Mouse (Mus musculus) left cerebral cortex, postnatal 10 days (tissue): ENCODE results near the gene Myo3b. TPM values are rescaled to one million over a fixed set of nuclear protein-coding genes. Genes with fewer than 3 reads are reported as not detected.
A peak's percentile ranks its signal among the peaks of the same experiment; 100 is the strongest.

ENCODE experiments used
- DNase-seq, 2 experiments: peaks; one replicate each; pipeline ENCODE4 v3.0.0; 2021 to 2022; ENCODE audit warnings: low spot score in 2 of 2, mixed read lengths in 1 of 2; ENCODE audit errors: extremely low spot score in 1 of 2
- intact Hi-C: fragments of 180-260 bp; cut with DNase I; formaldehyde crosslinking; loops from one replicate; pipeline ENCODE4 v1.15.1; 2025
- total RNA-seq, 2 experiments: library from RNA; stranded (reverse); gene quantifications; 2 replicates each; pipeline ENCODE4 v1.2.3; 2021

Gene Myo3b
- total RNA-seq, 2 experiments from 2014 or later: 1.1 to 1.9 TPM

- intact Hi-C loops: no loop called here
- DNase-seq: no peak
Observed at GRCm38 (mm10) chr2:70388645-70389044, 349.7 kb downstream of the Myo3b start.

DNA sequence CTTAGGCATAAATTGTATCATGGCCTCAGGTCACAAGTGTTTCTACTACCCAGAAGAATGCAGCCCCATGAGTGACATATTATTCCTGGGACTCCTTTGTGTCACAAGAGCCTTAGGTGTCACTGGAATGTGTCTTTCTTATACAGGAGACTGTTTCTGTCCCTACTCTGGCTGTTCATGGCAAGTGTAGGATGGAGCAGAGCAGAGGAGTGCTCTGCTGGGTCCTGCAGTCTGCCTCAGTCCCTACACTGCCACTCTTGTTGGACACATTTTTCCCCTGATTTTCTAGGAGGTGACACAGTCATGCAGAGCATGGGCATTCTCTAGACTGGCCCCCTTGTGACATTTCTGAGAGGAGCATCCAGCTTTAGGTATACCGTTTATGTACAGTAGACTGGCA lies 350.2 kb downstream of the Myo3b start:
- DNase-seq: no peak
- intact Hi-C loops: no loop called here

DNA sequence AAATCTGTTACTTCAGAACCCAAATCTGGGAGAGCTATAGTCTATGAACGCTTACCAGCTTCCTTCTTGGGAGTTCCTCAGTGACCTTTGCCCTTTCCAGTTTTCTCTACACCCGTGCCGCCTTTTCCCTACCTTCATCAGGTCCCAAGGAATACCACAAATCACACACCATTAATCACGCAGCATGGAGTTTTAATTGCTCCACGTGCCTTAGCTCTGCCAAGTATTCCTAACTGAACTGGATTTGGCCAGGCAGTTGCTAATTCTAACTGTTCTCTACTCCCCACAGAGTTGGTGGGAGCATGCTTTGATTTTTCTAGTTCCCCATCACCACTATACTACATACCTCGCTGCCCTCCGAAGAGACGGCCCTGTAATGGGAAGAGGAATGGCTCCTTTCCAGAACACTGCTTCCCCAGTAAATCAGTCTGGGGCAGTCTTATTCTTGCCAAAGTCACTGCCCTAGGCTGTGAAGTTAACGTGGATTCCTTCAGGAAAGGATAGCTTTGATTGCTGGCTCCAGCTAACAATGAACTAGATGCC lies 358.9 kb downstream of the Myo3b start:
- no peak for DNase-seq
- intact Hi-C loops: no loop called here

- DNase-seq: peak in 1 of 2 experiments; percentile 35
- intact Hi-C loops: no loop called here
Observed at GRCm38 (mm10) chr2:70399441-70400115, 360.7 kb downstream of the Myo3b start.

- intact Hi-C loops: no loop called here
- no peak for DNase-seq
Observed at GRCm38 (mm10) chr2:70400321-70400720, 361.4 kb downstream of the Myo3b start.

- intact Hi-C loops: no loop called here
- no peak for DNase-seq
Observed at GRCm38 (mm10) chr2:70404301-70404700, 365.4 kb downstream of the Myo3b start.

GRCm38 (mm10) chr2:70406846-70407245 lies 367.9 kb downstream of the Myo3b start:
- DNase-seq: no peak
- intact Hi-C loops: no loop called here

- no peak for DNase-seq
- intact Hi-C loops: no loop called here
Observed at GRCm38 (mm10) chr2:70407729-70408128, 368.8 kb downstream of the Myo3b start.

GRCm38 (mm10) chr2:70410298-70410885 lies 371.5 kb downstream of the Myo3b start:
- intact Hi-C loops: no loop called here
- no peak for DNase-seq

GRCm38 (mm10) chr2:70412315-70412714 lies 373.4 kb downstream of the Myo3b start:
- no peak for DNase-seq
- intact Hi-C loops: no loop called here

GRCm38 (mm10) chr2:70414386-70414785 lies 375.5 kb downstream of the Myo3b start:
- intact Hi-C loops: no loop called here
- no peak for DNase-seq

DNA sequence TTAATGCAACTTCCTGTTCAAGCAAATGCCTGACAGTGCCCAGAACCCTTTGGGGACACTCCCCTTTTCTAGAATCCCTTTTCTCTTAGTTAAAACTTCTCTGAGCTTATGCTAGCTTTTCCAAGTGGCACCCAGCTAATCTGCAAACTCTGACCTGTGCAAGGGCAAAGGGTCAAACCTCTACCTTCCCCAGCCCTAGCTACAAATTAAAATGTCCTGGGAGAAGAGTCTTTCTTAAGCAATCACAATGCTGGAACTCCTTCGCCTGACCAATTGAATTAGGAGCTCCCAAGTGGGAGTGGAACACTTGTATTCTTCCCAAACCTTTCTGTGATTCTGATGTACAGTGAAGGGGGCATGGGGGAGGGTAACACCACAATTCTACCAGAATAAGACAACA lies 376.6 kb downstream of the Myo3b start:
- intact Hi-C loops: no loop called here
- no peak for DNase-seq

DNA sequence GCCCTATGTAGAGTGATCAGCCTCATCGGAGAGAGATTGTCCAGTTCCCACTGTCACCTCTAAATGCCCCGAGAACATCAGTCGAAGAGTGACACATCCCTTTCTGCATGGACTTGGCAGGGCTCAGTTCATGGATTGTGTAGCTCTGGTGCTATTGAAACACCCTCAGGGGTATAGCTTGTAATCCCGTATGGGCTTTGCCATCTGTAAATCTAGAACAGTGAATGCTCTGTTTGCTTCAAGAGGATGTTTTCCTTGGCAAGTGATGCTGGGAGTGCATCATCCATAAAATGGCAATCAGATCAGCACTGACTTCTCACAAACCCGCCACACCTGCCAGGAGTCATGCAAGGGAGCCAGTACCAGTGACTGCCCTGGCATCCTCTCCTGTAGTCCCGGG lies 380.4 kb downstream of the Myo3b start:
- intact Hi-C loops: no loop called here
- DNase-seq: no peak

DNA sequence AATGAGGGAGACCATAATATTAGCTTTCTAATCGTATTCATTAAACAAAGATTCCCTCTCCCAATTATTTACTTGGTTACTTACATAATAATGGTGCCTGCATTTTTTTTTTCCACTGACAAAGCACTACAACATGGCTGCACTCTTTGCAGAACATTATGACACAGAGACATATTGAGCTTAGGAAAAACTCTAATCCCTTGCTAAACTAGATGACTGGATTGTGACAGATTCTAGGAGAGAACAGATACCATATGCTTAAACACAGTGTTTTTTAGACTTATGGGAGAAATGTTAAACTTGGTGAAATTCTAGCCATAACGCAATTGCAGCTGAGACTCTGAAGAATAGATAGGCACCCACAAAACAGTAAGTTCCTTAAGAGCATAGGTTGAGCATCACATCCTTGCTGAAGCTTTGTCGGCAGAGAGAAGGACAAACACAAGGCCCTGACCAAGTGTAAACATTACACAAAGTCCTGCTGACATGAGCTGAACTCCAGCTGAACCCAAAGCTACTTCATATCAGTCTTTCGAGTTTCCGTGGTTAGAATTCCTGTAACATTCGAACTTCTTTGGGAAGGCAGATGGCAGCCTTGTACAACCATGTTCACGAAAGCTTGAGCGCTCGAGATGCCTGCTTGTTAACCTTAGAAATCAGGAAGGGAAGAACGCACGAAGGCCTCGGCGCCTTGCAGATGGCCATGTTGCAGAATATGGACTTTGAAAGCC lies 382.4 kb downstream of the Myo3b start:
- intact Hi-C loops: no loop called here
- no peak for DNase-seq

DNA sequence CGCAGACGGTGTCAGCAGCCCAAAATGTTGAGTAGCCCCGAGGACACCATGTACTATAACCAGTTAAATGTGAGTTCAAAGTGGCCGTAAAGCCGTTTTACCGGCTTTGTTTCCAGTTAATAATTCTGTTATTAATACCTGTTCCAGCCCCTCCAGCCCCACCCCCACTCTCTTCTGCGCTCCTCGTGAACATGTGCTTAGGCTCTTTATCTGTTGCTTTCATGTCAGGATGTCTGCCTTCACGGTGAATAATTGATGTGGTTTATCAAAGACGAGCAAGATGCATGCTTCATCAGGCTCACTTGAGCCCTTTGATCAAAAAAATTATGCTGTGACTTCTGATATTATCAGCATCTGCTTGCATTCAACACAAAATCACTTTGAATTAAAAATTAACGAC lies 386.7 kb downstream of the Myo3b start:
- intact Hi-C loops: no loop called here
- no peak for DNase-seq

DNA sequence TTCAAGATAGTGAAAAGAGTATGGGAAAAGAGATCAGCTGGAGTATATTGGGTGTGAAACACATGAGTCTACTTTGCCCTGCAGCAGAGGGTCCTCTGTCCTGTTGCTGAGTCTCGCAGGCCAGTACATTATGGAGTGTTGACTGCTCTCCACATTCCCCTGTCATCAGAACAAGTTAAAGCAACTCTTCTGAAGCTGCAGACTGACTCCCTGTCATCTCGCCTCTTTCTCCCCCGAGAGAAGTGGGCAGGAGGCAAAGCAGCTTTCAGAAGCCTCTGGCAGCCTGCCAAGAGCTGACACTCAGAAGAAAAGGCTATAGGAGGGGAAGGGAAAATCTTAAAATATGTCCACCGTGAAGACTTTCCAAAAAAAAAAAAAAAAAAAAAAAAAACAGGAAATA lies 404.1 kb downstream of the Myo3b start:
- intact Hi-C loops: no loop called here
- peak in 1 of 2 experiments; percentile 59 for DNase-seq

DNA sequence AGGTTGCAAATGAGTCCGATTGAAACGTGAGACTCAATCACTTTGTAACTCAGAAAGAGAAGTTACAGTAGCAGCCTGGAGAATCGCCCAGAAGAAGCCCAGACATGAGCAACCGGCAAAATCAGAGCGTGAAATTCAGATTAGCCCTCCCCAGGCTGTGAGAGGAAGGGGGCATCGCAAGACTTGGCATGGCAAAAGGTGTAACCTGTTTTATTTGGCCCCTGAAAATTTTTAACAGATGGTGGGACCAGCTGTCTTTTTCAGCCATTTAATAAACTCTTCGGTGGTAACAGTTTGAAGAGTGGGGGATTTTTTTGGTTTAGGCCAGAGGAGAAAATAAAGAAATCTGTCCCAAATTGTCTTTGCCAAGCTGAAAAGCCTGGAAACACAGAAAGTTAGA lies 405.2 kb downstream of the Myo3b start:
- DNase-seq: no peak
- intact Hi-C loops: no loop called here

DNA sequence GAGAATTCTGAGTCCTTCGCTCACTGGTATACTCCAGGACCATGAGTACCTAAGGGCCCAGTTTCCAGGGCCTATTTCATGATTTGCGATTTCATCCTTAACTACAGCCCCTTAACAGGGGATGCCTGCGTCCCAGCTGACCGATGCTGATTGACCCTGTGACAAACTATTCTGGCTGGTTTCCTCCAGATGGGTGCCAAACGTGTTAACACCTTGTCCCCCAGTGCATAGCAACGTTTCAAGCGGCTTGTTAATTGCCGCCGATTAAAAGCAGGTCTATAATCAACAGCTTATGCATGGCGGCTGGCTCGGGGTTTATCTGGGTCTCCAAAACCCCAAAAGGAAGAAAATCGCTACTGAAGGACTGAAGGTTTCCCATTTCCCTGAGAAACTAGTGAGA lies 417.3 kb downstream of the Myo3b start:
- no peak for DNase-seq
- intact Hi-C loops: no loop called here

GRCm38 (mm10) chr2:70463606-70464005 lies 424.7 kb downstream of the Myo3b start:
- intact Hi-C loops: no loop called here
- DNase-seq: no peak

DNA sequence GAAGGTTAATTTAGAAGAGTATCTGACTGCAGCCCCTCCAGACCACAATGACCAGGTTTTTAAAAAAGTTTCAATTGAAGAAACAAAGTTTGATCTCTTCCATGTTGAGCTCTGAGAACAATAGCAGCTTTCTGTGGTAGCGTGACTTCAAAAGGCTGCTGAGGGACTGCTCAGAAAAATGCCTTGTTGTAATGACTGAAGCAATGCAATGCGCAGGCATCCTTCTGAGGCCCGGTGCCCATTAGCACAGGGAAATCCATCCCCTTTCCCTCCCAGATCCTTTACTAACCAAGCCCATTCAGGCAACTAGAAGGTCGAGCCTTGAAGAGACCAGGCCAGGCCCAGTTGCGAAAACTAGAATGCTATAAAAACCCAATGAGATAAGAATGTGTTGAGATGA lies 432.2 kb downstream of the Myo3b start:
- no peak for DNase-seq
- intact Hi-C loops: no loop called here
